15 mouse cellular contexts compared by ENCODE assay signal in the genomic region with DNA sequence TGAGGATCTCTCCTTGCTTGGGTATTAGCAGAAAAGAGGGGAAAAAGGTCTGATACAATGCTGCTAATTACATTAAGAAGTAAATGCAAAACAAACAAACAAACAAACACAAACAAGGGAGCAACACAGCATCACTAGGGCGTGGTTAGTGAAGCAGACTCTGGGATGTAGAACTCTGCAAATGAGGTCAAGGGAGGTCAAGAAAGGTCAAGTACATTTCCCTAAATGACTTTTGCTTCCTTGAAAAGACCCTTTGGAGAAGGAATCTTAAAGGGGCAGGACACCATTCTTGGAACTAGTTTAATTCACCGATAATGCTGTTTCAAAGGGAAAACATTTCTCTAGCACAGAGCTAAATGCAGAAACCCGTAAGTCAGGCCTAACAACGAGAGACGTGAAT.
"Had no signal": no experiment of that assay in that cellular context is flagged by ENCODE, and none has a peak within 500 bp of the region (broad histone marks: within the 10 kb centered on the region; RNA-seq: fewer than 3 reads in every experiment).

No protein-coding gene starts in this region.

- DNase-seq: liver, postnatal 0 days; lung, adult 2 months; lung, postnatal 14 days; lung, postnatal 36 days; right cerebral cortex, postnatal 14 days; thymus, adult 18-20 months; thymus, postnatal 14 days; thymus, postnatal 36 days had no signal

- H3K4me3 ChIP-seq: lung, embryonic 15.5 days; midbrain, embryonic 13.5 days; midbrain, embryonic 15.5 days; neural tube, embryonic 12.5 days had no signal

- H3K9me3 ChIP-seq: lung, embryonic 15.5 days; midbrain, embryonic 13.5 days; midbrain, embryonic 15.5 days; neural tube, embryonic 12.5 days had no signal

- H3K27me3 ChIP-seq: lung, embryonic 15.5 days; midbrain, embryonic 13.5 days; midbrain, embryonic 15.5 days; neural tube, embryonic 12.5 days had no signal

- H3K36me3 ChIP-seq: lung, embryonic 15.5 days; midbrain, embryonic 13.5 days; midbrain, embryonic 15.5 days; neural tube, embryonic 12.5 days had no signal

- ATAC-seq: liver, postnatal 0 days; lung, postnatal 0 days; midbrain, embryonic 15.5 days had no signal

- H3K4me1 ChIP-seq: lung, embryonic 15.5 days had no signal

- H3K4me2 ChIP-seq: lung, embryonic 15.5 days; midbrain, embryonic 11.5 days; midbrain, embryonic 13.5 days; midbrain, embryonic 15.5 days; neural tube, embryonic 12.5 days had no signal

- H3K27ac ChIP-seq: lung, embryonic 15.5 days; macrophage; midbrain, embryonic 13.5 days; midbrain, embryonic 15.5 days; neural tube, embryonic 12.5 days had no signal

- H3K9ac ChIP-seq: liver, postnatal 0 days; lung, embryonic 15.5 days; midbrain, embryonic 13.5 days; midbrain, embryonic 15.5 days; neural tube, embryonic 12.5 days had no signal
